Mouse (Mus musculus): ENCODE data around the gene Zfp541. TPM values are rescaled to one million over a fixed set of nuclear protein-coding genes. Genes with fewer than 3 reads are reported as not detected.

Gene Zfp541
- polyA plus RNA-seq, 1 experiment, result 0.01 TPM

DNA sequence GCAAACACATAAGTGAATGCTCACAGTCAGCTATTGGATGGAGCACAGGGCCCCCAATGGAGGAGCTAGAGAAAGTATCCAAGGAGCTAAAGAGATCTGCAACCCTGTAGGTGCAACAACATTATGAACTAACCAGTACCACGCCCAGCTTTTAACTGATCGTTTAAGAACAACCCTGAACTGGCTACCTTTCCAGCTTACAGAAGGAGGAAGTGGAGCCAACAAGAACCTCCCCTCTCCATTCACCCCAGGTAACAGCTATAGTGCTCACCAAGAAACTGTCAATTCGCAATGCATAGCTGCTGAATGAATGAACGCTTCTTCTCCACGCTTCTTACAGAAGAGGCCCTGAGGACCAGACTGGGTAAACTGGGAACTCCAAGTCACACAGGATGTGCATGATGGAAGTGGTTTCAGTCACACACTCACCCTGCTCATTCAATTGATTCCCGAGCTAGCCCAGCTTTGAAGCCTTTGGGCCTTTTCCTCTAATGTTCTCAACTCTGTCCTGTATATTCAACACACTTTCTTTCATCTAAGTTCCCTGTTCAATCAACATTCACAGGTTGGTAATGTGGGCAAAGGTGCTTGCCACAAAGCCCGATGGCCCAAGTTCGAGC is 36.9 kb upstream of the Zfp541 start:
- H3K36me3 ChIP-seq (ENCODE audit: control insufficient read depth), result 0 out of 2 replicates have a peak, but pooled peaks cover 2% of the 10 kb centered on the region
- H3K9me3 ChIP-seq (ENCODE audit: control insufficient read depth, low read length), result no peaks in the 10 kb centered on the region
- no peak overlapping the region for H3K4me3 ChIP-seq (replicated peaks)
- peaks cover 9% of the 10 kb centered on the region for H3K4me1 ChIP-seq (ENCODE audit: control insufficient read depth)
- TF ChIP-seq TAL1 (IDR thresholded peaks at IDR 0.05; ENCODE audit: low read length), result no peak
- TF ChIP-seq GATA1 (IDR thresholded peaks at IDR 0.05; ENCODE audit: low read length), result no peak
- no peaks in the 10 kb centered on the region for H3K27me3 ChIP-seq (ENCODE audit: control insufficient read depth)

DNA sequence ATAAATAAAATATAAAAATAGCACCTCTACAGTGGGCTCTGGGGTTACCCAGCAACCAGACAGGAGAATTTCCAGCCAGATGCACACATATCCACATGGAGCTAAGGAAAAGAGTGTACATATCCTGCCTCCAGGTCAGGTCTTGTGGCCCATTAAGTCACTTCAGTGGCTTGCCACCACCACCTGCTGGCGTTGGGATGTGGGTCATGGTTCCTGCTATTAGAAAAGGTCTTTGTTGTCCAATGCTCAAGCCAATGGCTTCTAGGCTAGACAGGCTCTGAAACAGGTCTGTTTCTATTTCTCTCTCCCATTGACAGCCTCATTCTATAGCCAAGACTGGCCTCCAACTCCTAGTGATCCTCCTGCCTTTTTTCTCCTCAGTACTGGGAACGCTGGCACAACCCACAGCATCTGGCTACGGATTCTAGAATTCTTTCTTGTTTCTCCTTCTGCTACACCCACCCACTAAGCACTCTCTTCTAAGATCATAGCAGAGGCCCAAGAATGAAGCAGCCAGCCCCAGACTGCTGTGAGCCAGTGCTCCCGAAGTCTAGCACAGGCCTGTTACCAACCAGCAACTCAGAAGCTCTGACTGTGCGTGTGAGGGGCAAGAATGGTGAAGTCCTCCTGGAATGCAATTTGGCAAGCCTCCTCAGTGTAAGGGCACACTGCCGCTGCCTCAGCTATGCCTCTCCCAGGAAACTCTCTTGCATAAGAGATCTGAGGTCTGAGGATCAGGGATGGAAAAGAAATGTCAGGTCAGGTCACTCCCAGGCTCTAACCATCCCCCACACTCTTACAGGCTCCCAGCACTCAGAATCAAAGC is 33.3 kb upstream of the Zfp541 start:
- no peak for TF ChIP-seq GATA1 (IDR thresholded peaks at IDR 0.05; ENCODE audit: low read length)
- no peak for TF ChIP-seq TAL1 (IDR thresholded peaks at IDR 0.05; ENCODE audit: low read length)
- H3K4me1 ChIP-seq (ENCODE audit: control insufficient read depth), result peaks cover 13% of the 10 kb centered on the region
- H3K9me3 ChIP-seq (ENCODE audit: control insufficient read depth, low read length), result no peaks in the 10 kb centered on the region
- no peak overlapping the region for H3K4me3 ChIP-seq (replicated peaks)
- peaks cover 10% of the 10 kb centered on the region for H3K36me3 ChIP-seq (ENCODE audit: control insufficient read depth)
- no peaks in the 10 kb centered on the region for H3K27me3 ChIP-seq (ENCODE audit: control insufficient read depth)

DNA sequence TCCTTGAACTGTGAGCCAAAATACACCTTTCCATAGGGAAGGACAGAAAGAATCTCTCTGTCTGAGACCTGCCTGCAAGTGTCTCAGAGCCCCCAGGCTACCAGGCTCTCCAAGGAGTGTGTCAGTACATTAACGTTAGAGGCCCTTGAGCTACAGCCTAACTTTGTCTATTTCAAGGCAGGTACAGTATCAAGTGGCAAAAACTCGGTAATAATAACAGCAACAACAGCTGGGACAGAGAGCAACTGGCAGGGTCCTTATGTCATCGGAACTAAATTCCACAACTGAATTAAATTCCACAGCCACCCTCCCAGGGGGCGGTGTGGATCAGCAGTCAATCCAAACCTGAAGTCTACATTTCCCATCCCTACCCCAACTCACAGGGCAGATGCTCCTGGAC is 30.5 kb upstream of the Zfp541 start:
- H3K4me3 ChIP-seq (replicated peaks), result no peak overlapping the region
- H3K36me3 ChIP-seq (ENCODE audit: control insufficient read depth), result peaks cover 8% of the 10 kb centered on the region
- no peaks in the 10 kb centered on the region for H3K9me3 ChIP-seq (ENCODE audit: control insufficient read depth, low read length)
- no peak for TF ChIP-seq GATA1 (IDR thresholded peaks at IDR 0.05; ENCODE audit: low read length)
- TF ChIP-seq TAL1 (IDR thresholded peaks at IDR 0.05; ENCODE audit: low read length), result no peak
- H3K27me3 ChIP-seq (ENCODE audit: control insufficient read depth), result no peaks in the 10 kb centered on the region
- peaks cover 18% of the 10 kb centered on the region for H3K4me1 ChIP-seq (ENCODE audit: control insufficient read depth)

DNA sequence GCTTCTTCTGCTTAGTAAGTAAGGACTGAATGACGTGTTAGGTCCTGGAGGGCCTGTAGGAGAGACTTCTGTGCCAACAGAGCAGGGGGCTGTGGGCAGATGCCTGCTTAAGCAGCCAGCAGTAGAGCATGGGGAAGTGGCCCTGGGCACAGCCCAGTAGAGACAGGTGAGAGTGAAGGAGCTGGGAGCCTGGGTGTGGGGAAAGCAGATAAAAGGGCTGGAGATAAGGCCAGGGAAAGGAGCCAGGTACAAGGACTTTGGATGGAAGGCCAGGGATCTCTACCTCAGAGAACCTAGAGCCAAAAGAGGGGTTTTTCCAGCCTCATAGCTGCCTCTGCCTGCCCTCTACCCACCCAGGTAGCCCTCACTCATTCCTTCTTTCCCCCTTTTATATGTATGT is 28.6 kb upstream of the Zfp541 start:
- TF ChIP-seq TAL1 (IDR thresholded peaks at IDR 0.05; ENCODE audit: low read length), result no peak
- no peak for TF ChIP-seq GATA1 (IDR thresholded peaks at IDR 0.05; ENCODE audit: low read length)
- peaks cover 12% of the 10 kb centered on the region for H3K36me3 ChIP-seq (ENCODE audit: control insufficient read depth)
- peaks cover 24% of the 10 kb centered on the region for H3K4me1 ChIP-seq (ENCODE audit: control insufficient read depth)
- no peaks in the 10 kb centered on the region for H3K9me3 ChIP-seq (ENCODE audit: control insufficient read depth, low read length)
- H3K27me3 ChIP-seq (ENCODE audit: control insufficient read depth), result no peaks in the 10 kb centered on the region
- no peak overlapping the region for H3K4me3 ChIP-seq (replicated peaks)

DNA sequence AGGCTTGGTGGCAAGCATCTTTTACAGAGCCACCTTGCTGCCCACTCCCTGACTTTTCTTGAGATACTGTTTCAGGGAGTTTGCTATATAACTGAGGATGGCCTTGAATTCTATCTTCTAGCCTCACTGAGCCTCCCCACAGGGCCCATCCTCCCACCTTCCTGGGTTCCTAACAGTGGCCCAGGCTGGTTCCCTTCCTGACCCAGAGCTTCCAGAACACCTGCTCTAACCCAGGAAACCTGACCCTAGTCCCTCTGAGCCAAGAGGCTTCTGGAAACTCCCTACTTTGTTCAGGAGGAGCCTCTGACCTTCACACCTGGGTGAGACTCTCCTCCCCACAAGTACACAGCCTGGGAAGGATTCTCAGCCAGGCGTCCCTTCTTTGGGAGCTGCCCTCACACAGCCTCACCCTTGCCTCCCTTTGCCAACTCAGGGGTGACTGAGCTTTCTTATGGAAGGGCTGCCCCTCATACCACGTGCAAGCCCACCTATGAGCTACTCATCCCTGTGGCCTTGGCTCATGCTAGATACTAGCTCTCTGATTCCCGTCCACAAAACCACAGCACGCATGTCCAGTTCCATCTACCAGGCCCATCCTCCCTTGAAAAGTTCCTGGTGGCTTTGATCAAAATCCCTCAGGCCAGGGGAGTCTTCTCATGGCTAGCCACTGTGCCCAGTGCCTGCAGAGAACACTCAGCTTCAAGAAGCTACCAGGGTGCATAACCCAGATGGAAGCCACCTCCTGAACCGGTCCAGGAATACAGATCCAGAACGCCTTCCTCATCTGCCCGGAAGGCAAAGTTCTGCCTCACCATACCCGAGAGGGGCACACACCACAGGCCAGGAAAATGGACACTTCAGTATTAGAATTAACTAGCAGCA is 27.8 kb upstream of the Zfp541 start:
- Histone ChIP-seq H3K4me3 (replicated peaks) (no peak overlapping the region), H3K27me3 (ENCODE audit: control insufficient read depth) (no peaks in the 10 kb centered on the region), H3K9me3 (ENCODE audit: control insufficient read depth, low read length) (no peaks in the 10 kb centered on the region), H3K4me1 (ENCODE audit: control insufficient read depth) (peaks cover 29% of the 10 kb centered on the region), H3K36me3 (ENCODE audit: control insufficient read depth) (peaks cover 12% of the 10 kb centered on the region)
- TF ChIP-seq TAL1 (IDR thresholded peaks at IDR 0.05; ENCODE audit: low read length), result no peak
- TF ChIP-seq GATA1 (IDR thresholded peaks at IDR 0.05; ENCODE audit: low read length), result no peak

DNA sequence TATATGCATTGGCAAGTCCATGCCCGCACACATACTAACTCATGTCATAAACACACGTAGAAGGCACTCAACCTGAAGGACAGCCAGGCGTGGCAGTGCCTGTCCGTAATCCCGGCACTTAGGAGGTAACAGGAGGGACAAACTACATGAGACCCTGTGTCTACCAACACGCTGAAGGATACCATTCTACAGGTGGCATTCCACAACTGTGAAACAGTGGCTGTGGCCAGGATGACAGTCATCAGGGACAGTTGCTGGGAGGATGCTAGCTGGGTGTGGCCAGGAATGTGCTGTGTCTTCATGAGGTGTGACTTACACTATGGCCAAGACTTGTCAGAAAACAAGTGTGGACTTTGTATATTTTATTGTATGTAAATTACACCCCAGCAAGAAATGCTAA is 24.6 kb upstream of the Zfp541 start:
- no peak overlapping the region for H3K4me3 ChIP-seq (replicated peaks)
- TF ChIP-seq GATA1 (IDR thresholded peaks at IDR 0.05; ENCODE audit: low read length) (no peak), TAL1 (IDR thresholded peaks at IDR 0.05; ENCODE audit: low read length) (no peak)
- peaks cover 49% of the 10 kb centered on the region for H3K4me1 ChIP-seq (ENCODE audit: control insufficient read depth)
- no peaks in the 10 kb centered on the region for H3K27me3 ChIP-seq (ENCODE audit: control insufficient read depth)
- H3K9me3 ChIP-seq (ENCODE audit: control insufficient read depth, low read length), result no peaks in the 10 kb centered on the region
- H3K36me3 ChIP-seq (ENCODE audit: control insufficient read depth), result peaks cover 7% of the 10 kb centered on the region

DNA sequence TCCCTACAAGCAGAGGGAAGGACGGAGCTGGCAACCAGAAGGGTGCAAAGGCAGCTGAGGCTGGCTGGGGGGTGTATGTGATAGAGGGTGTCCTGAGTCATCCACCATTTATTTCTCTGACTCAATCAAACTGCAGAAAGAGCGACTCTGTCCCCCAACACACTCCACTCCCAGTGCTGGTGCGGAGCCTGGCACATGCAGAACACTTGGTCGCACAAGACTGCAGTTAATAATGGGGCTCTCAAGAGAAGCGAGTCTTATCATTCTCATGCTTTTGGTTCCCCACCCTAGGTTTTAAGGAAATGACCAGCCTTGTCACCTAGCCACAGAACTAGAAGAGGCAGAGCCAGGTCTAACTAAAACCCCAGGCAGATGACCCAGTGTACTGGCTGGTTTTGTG is 22.3 kb upstream of the Zfp541 start:
- Histone ChIP-seq H3K36me3 (ENCODE audit: control insufficient read depth) (peaks cover 19% of the 10 kb centered on the region), H3K4me1 (ENCODE audit: control insufficient read depth) (peaks cover 50% of the 10 kb centered on the region), H3K4me3 (replicated peaks) (no peak overlapping the region), H3K27me3 (ENCODE audit: control insufficient read depth) (no peaks in the 10 kb centered on the region), H3K9me3 (ENCODE audit: control insufficient read depth, low read length) (no peaks in the 10 kb centered on the region)
- TF ChIP-seq GATA1 (IDR thresholded peaks at IDR 0.05; ENCODE audit: low read length), result no peak
- TF ChIP-seq TAL1 (IDR thresholded peaks at IDR 0.05; ENCODE audit: low read length), result no peak

DNA sequence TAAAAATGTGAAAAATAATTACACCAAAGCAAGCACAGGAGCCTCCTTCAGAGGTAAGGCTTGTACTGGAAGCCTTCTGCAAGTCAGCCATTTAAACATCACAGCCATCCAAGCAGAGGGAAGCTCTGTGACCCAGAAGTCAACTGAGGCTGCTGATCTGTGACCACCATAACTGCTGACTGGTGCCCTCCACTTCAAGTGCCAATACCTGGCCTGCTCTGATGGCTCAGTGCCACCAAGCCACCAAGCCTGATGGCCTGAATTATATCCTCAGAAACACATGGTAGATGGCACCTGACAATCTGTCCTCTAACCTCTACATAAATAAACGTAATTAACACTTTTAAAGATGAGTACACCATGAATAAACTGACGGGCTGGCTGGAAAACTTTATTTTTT is 20.4 kb upstream of the Zfp541 start:
- Histone ChIP-seq H3K4me1 (ENCODE audit: control insufficient read depth) (peaks cover 67% of the 10 kb centered on the region), H3K4me3 (replicated peaks) (no peak overlapping the region), H3K27me3 (ENCODE audit: control insufficient read depth) (no peaks in the 10 kb centered on the region), H3K9me3 (ENCODE audit: control insufficient read depth, low read length) (no peaks in the 10 kb centered on the region), H3K36me3 (ENCODE audit: control insufficient read depth) (peaks cover 24% of the 10 kb centered on the region)
- no peak for TF ChIP-seq TAL1 (IDR thresholded peaks at IDR 0.05; ENCODE audit: low read length)
- no peak for TF ChIP-seq GATA1 (IDR thresholded peaks at IDR 0.05; ENCODE audit: low read length)
